Mouse (Mus musculus): ENCODE measurements around the gene Eps8. TPM values are rescaled to one million over a fixed set of nuclear protein-coding genes. Genes with fewer than 3 reads are reported as not detected.

Gene Eps8
- total and polyA plus RNA-seq, 3 experiments = 0.08 to 0.15 TPM; not detected in 1

DNA sequence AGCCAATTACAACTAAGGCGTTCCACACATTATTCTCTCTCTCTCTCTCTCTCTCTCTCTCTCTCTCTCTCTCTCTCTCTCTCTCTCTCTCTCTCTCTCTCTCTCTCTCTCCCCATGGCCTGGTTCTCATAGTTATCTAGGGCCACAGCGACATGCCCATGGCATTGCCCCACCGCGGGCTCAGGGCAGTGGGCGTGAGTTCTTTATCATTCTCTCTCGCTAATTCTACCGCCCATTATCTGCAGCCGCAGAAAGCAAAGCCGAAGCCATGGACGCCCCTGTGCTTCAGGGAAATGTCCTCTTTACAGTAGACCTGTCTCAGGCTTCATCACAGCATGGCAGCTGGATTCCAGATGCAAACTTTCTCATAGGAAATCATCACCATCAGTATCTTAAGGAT, 16.9 kb upstream of the Eps8 start:
- no peak for DNase-seq (ENCODE audit: low read depth, low spot score)
- H3K9me3 ChIP-seq (replicated peaks; ENCODE audit: insufficient read depth, low read length) = no peaks in the 10 kb centered on the region
- H3K36me3 ChIP-seq (ENCODE audit: control insufficient read depth in 1 of 2, insufficient read depth in 2 of 2, low read length in 2 of 2) = no peaks in the 10 kb centered on the region
- H3K9ac ChIP-seq (ENCODE audit: control insufficient read depth, low read depth, low read length, poor library complexity, severe bottlenecking) = no peak overlapping the region
- TF ChIP-seq CTCF (IDR thresholded peaks at IDR 0.05 in 2 of 3, conservative IDR thresholded peaks at IDR 0.05 in 1 of 3; ENCODE audit: control insufficient read depth in 1 of 3, insufficient read depth in 1 of 3, low read depth in 2 of 3, low read length in 3 of 3, poor library complexity in 1 of 3, severe bottlenecking in 1 of 3) (no peak), ELF1 (IDR thresholded peaks at IDR 0.05; ENCODE audit: low read depth, low read length) (no peak), MXI1 (IDR thresholded peaks at IDR 0.05; ENCODE audit: low read depth, low read length) (no peak)
- no peak overlapping the region for H3K4me3 ChIP-seq (ENCODE audit: control insufficient read depth in 1 of 2, insufficient read depth in 1 of 2, low read depth in 2 of 2, low read length in 2 of 2)
- H3K27me3 ChIP-seq (ENCODE audit: control insufficient read depth in 1 of 2, insufficient read depth in 2 of 2, low read length in 2 of 2) = no peaks in the 10 kb centered on the region
- H3K4me1 ChIP-seq (ENCODE audit: control insufficient read depth in 1 of 2, insufficient read depth in 2 of 2, low read length in 2 of 2) = no peaks in the 10 kb centered on the region
- no peaks in the 10 kb centered on the region for H3K79me2 ChIP-seq (ENCODE audit: control insufficient read depth, insufficient read depth, low read length, poor library complexity)
- H3K27ac ChIP-seq (ENCODE audit: control insufficient read depth, low read depth, low read length) = no peak overlapping the region

DNA sequence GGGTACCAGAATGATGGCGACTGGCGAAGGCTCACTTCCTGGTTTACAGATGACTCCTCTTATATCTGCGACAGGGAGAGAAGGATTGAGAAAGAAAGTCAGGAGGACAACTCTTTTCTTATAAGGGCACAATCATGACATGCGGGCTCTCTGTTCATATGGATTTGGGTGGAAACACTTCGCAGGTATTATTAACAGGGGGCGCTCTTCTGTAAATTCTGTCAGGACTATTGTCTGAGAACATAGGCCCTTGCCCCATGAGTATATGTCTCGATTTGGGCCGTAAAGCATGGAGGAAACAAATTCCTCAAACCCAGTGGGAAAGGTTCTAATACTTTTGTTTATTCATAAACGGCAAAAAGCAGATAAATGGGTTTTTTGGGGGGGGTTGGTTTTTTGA, 16.1 kb upstream of the Eps8 start:
- no peaks in the 10 kb centered on the region for H3K36me3 ChIP-seq (ENCODE audit: control insufficient read depth in 1 of 2, insufficient read depth in 2 of 2, low read length in 2 of 2)
- TF ChIP-seq ZMIZ1 (IDR thresholded peaks at IDR 0.05; ENCODE audit: low read depth, low read length) (no peak), GABPA (IDR thresholded peaks at IDR 0.05; ENCODE audit: low read depth, low read length) (no peak)
- no peak overlapping the region for H3K27ac ChIP-seq (ENCODE audit: control insufficient read depth, low read depth, low read length)
- H3K79me2 ChIP-seq (ENCODE audit: control insufficient read depth, insufficient read depth, low read length, poor library complexity) = no peaks in the 10 kb centered on the region
- H3K9me3 ChIP-seq (replicated peaks; ENCODE audit: insufficient read depth, low read length) = no peaks in the 10 kb centered on the region
- no peak for DNase-seq (ENCODE audit: low read depth, low spot score)
- no peaks in the 10 kb centered on the region for H3K27me3 ChIP-seq (ENCODE audit: control insufficient read depth in 1 of 2, insufficient read depth in 2 of 2, low read length in 2 of 2)
- H3K9ac ChIP-seq (ENCODE audit: control insufficient read depth, low read depth, low read length, poor library complexity, severe bottlenecking) = no peak overlapping the region
- no peak overlapping the region for H3K4me3 ChIP-seq (ENCODE audit: control insufficient read depth in 1 of 2, insufficient read depth in 1 of 2, low read depth in 2 of 2, low read length in 2 of 2)
- no peaks in the 10 kb centered on the region for H3K4me1 ChIP-seq (ENCODE audit: control insufficient read depth in 1 of 2, insufficient read depth in 2 of 2, low read length in 2 of 2)

DNA sequence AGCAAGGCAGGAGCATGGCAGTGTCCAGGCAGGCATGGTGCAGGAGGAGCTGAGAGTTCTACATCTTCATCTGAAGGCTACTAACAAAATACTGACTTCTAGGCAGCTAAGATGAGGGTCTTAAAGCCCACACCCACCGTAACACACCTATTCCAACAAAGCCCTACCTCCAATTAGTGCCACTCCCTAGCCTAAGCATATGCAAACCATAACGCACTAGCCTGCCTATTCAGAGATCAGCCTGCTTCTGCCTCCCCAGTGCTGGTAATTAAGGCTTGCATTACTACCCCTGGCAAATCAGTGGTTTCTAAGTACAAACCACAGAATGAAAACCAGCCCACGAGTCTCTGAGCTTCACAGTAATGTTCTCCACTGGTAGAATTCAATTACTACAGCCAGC, 15.2 kb upstream of the Eps8 start:
- no peaks in the 10 kb centered on the region for H3K36me3 ChIP-seq (ENCODE audit: control insufficient read depth in 1 of 2, insufficient read depth in 2 of 2, low read length in 2 of 2)
- H3K27me3 ChIP-seq (ENCODE audit: control insufficient read depth in 1 of 2, insufficient read depth in 2 of 2, low read length in 2 of 2) = no peaks in the 10 kb centered on the region
- no peak overlapping the region for H3K4me3 ChIP-seq (ENCODE audit: control insufficient read depth in 1 of 2, insufficient read depth in 1 of 2, low read depth in 2 of 2, low read length in 2 of 2)
- H3K9me3 ChIP-seq (replicated peaks; ENCODE audit: insufficient read depth, low read length) = no peaks in the 10 kb centered on the region
- TF ChIP-seq TBP (IDR thresholded peaks at IDR 0.05; ENCODE audit: low read depth, low read length) = no peak
- no peak for TF ChIP-seq UBTF (IDR thresholded peaks at IDR 0.05; ENCODE audit: borderline replicate concordance, insufficient read depth, low read depth, low read length)
- TF ChIP-seq ZKSCAN1 (IDR thresholded peaks at IDR 0.05; ENCODE audit: low read depth, low read length) = no peak
- TF ChIP-seq MEF2A (IDR thresholded peaks at IDR 0.05; ENCODE audit: extremely low read depth, insufficient replicate concordance, low read depth, low read length, poor library complexity, severe bottlenecking) = no peak
- TF ChIP-seq E2F4 (IDR thresholded peaks at IDR 0.05; ENCODE audit: borderline replicate concordance, low read depth, low read length) = no peak
- no peak for TF ChIP-seq ELF1 (IDR thresholded peaks at IDR 0.05; ENCODE audit: low read depth, low read length)
- no peak for TF ChIP-seq USF2 (IDR thresholded peaks at IDR 0.05; ENCODE audit: borderline replicate concordance in 1 of 2, insufficient read depth in 1 of 2, low read depth in 1 of 2, low read length in 2 of 2)
- no peak for TF ChIP-seq RAD21 (IDR thresholded peaks at IDR 0.05; ENCODE audit: low read depth, low read length)
- TF ChIP-seq KAT2A (conservative IDR thresholded peaks at IDR 0.05; ENCODE audit: low read depth, low read length) = no peak
- TF ChIP-seq ETS1 (IDR thresholded peaks at IDR 0.05; ENCODE audit: low read depth, low read length) = no peak
- no peak for TF ChIP-seq MAFK (IDR thresholded peaks at IDR 0.05; ENCODE audit: borderline replicate concordance, low read depth, low read length)
- TF ChIP-seq EP300 (IDR thresholded peaks at IDR 0.05; ENCODE audit: low read depth in 1 of 2, low read length in 2 of 2) = no peak
- TF ChIP-seq POLR2AphosphoS5 (IDR thresholded peaks at IDR 0.05; ENCODE audit: borderline replicate concordance, low read depth, low read length) = no peak
- no peak for TF ChIP-seq MYB (IDR thresholded peaks at IDR 0.05; ENCODE audit: low read depth, low read length)
- TF ChIP-seq POLR2AphosphoS2 (IDR thresholded peaks at IDR 0.05; ENCODE audit: low read length) = no peak
- TF ChIP-seq SIN3A (IDR thresholded peaks at IDR 0.05; ENCODE audit: low read length) = no peak
- TF ChIP-seq ZNF384 (IDR thresholded peaks at IDR 0.05; ENCODE audit: low read depth, low read length) = no peak
- TF ChIP-seq GABPA (IDR thresholded peaks at IDR 0.05; ENCODE audit: low read depth, low read length) = no peak
- TF ChIP-seq MYC (IDR thresholded peaks at IDR 0.05; ENCODE audit: low read depth, low read length) = no peak
- TF ChIP-seq CHD2 (IDR thresholded peaks at IDR 0.05; ENCODE audit: low read length) = no peak
- H3K9ac ChIP-seq (ENCODE audit: control insufficient read depth, low read depth, low read length, poor library complexity, severe bottlenecking) = no peak overlapping the region
- H3K79me2 ChIP-seq (ENCODE audit: control insufficient read depth, insufficient read depth, low read length, poor library complexity) = no peaks in the 10 kb centered on the region
- H3K4me1 ChIP-seq (ENCODE audit: control insufficient read depth in 1 of 2, insufficient read depth in 2 of 2, low read length in 2 of 2) = no peaks in the 10 kb centered on the region
- no peak for DNase-seq (ENCODE audit: low read depth, low spot score)
- no peak overlapping the region for H3K27ac ChIP-seq (ENCODE audit: control insufficient read depth, low read depth, low read length)
